Mouse (Mus musculus): ENCODE measurements at regions not wholly inside any gene's neighbourhood (a gene's known extent, or its start where the extent isn't known, plus 50 kb on each side); places are given as distances from the start of the nearest gene placed in this dataset.
A peak's percentile ranks its signal among the peaks of the same experiment; 100 is the strongest.

GRCm38 (mm10) chr15:97111320-97112192, 55.8 kb upstream of the Slc38a4 start:
- 25% methylated on average over 11 of the region's 11 CpGs for WGBS
- no peak overlapping the region for H3K9ac ChIP-seq (ENCODE audit: low read depth, low read length, severe bottlenecking)
- H3K36me3 ChIP-seq (ENCODE audit: control insufficient read depth, insufficient read depth, low read length), result no peaks in the 10 kb centered on the region
- peaks cover 25% of the 10 kb centered on the region for H3K4me1 ChIP-seq (ENCODE audit: control insufficient read depth, insufficient read depth, low read length)
- TF ChIP-seq POLR2A (IDR thresholded peaks at IDR 0.05; ENCODE audit: borderline replicate concordance, extremely low read depth, insufficient read depth, insufficient read length), result no peak
- H3K9me3 ChIP-seq (ENCODE audit: control insufficient read depth, low read length), result no peaks in the 10 kb centered on the region
- peak overlapping the region; percentile 78 for H3K27ac ChIP-seq (replicated peaks; ENCODE audit: low read depth, low read length)
- peak; percentile 69 for DNase-seq (ENCODE audit: low spot score)
- ATAC-seq (ENCODE audit: low FRiP score, low read depth), result 0 out of 2 replicates have a peak, but pooled peaks have one; percentile 14
- 0 out of 2 replicates have a peak overlapping the region, but pooled peaks have one; percentile 13 for H3K4me2 ChIP-seq (replicated peaks; ENCODE audit: low read depth, low read length, severe bottlenecking)
- no peak overlapping the region for H3K4me3 ChIP-seq (replicated peaks; ENCODE audit: low read length)
- H3K27me3 ChIP-seq (ENCODE audit: control insufficient read depth, insufficient read depth, low read length), result no peaks in the 10 kb centered on the region

GRCm38 (mm10) chr15:97107779-97108178, 52.0 kb upstream of the Slc38a4 start:
- no peak overlapping the region for H3K4me3 ChIP-seq (replicated peaks; ENCODE audit: low read length)
- no peak for TF ChIP-seq POLR2A (IDR thresholded peaks at IDR 0.05; ENCODE audit: borderline replicate concordance, extremely low read depth, insufficient read depth, insufficient read length)
- DNase-seq (ENCODE audit: low spot score) (no peak), ATAC-seq (ENCODE audit: low FRiP score, low read depth) (no peak)
- H3K27me3 ChIP-seq (ENCODE audit: control insufficient read depth, insufficient read depth, low read length), result no peaks in the 10 kb centered on the region
- H3K27ac ChIP-seq (replicated peaks; ENCODE audit: low read depth, low read length), result no peak overlapping the region
- no peak overlapping the region for H3K9ac ChIP-seq (ENCODE audit: low read depth, low read length, severe bottlenecking)
- WGBS, result 12% methylated on average over 10 of the region's 10 CpGs
- no peak overlapping the region for H3K4me2 ChIP-seq (replicated peaks; ENCODE audit: low read depth, low read length, severe bottlenecking)
- H3K4me1 ChIP-seq (ENCODE audit: control insufficient read depth, insufficient read depth, low read length), result peaks cover 27% of the 10 kb centered on the region
- H3K9me3 ChIP-seq (ENCODE audit: control insufficient read depth, low read length), result no peaks in the 10 kb centered on the region
- H3K36me3 ChIP-seq (ENCODE audit: control insufficient read depth, insufficient read depth, low read length), result no peaks in the 10 kb centered on the region

GRCm38 (mm10) chr15:97106556-97106955, 50.8 kb upstream of the Slc38a4 start:
- Histone ChIP-seq H3K4me1 (ENCODE audit: control insufficient read depth, insufficient read depth, low read length) (peaks cover 24% of the 10 kb centered on the region), H3K27me3 (ENCODE audit: control insufficient read depth, insufficient read depth, low read length) (no peaks in the 10 kb centered on the region), H3K4me2 (replicated peaks; ENCODE audit: low read depth, low read length, severe bottlenecking) (no peak overlapping the region), H3K27ac (replicated peaks; ENCODE audit: low read depth, low read length) (no peak overlapping the region), H3K4me3 (replicated peaks; ENCODE audit: low read length) (no peak overlapping the region), H3K9me3 (ENCODE audit: control insufficient read depth, low read length) (no peaks in the 10 kb centered on the region), H3K9ac (ENCODE audit: low read depth, low read length, severe bottlenecking) (no peak overlapping the region), H3K36me3 (ENCODE audit: control insufficient read depth, insufficient read depth, low read length) (no peaks in the 10 kb centered on the region)
- no peak for ATAC-seq (ENCODE audit: low FRiP score, low read depth)
- no peak for DNase-seq (ENCODE audit: low spot score)
- no peak for TF ChIP-seq POLR2A (IDR thresholded peaks at IDR 0.05; ENCODE audit: borderline replicate concordance, extremely low read depth, insufficient read depth, insufficient read length)
- 68% methylated on average over 6 of the region's 6 CpGs for WGBS

All from limb, embryonic 14.5 days (tissue).